Mouse (Mus musculus) ES-Bruce4 (cell line): ENCODE measurements around the gene Dpagt1.
"Not testable (repeated sequence)": the region's sequence is repeated elsewhere in the genome, so short reads cannot be mapped to it uniquely, and the experiment has no call there.

ENCODE experiments used
- CTCF ChIP-seq: IDR thresholded peaks from one replicate; pipeline ENCODE4 v1.8.1; 2011; ENCODE audit warnings: low read depth, low read length
- EP300 ChIP-seq: IDR thresholded peaks from 2 replicates; pipeline ENCODE4 v1.6.1; 2011; ENCODE audit warnings: low read depth, low read length; ENCODE audit not compliant: insufficient read depth
- POLR2A ChIP-seq: IDR thresholded peaks from one replicate; pipeline ENCODE4 v1.8.1; 2011; ENCODE audit warnings: low read length; ENCODE audit not compliant: insufficient read depth

DNA sequence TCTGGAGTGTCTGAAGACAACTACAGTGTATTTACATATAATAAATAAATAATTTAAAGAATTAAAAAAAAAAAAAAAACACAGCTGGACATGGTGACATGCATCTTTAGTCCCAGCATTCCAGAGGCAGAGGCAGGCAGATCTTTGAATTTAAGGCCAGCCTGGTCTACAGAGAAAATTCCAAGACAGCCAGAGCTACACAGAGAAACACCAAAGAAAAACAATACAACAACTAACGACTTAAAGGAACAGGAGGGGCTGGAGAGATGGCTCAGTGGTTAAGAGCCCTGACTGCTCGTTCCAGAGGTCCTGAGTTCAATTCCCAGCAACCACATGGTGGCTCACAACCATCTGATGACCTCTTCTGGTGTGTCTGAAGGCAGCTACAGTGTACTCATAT, 51.5 kb downstream of the Dpagt1 start:
- TF ChIP-seq POLR2A, CTCF, EP300: not testable (repeated sequence)
